Mouse (Mus musculus): Measurements from ENCODE around the gene Ipo7.

DNA sequence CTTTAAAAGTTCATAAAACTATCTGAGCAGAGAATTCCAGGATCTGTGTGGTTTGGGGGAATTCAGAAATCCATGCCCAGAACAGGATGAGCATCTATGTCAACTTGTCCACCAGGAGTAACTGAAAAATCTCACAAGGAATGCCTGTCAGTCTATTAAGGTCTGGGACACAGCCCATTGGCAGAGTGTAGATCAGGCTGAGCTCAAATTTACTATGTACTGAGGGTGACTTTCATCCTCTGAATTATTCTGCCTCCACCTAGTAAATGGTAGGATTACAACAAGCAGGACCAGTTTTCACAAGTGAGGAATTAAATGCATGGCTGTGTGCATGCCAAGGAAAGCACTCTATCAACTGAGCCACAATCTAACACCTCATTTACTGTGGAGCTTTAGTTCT, 48.5 kb upstream of the Ipo7 start:
- TF ChIP-seq CTCF (IDR thresholded peaks at IDR 0.05; ENCODE audit: insufficient read depth, low read depth, low read length) (no peak), POLR2A (IDR thresholded peaks at IDR 0.05; ENCODE audit: insufficient read depth, low read depth, low read length) (no peak)
